Mouse (Mus musculus) adrenal gland, adult 18-20 months (tissue): ENCODE measurements around the gene Prrxl1. TPM values are rescaled to one million over a fixed set of nuclear protein-coding genes. Genes with fewer than 3 reads are reported as not detected.
A peak's percentile ranks its signal among the peaks of the same experiment; 100 is the strongest.

Source experiments
- DNase-seq, 2 experiments: peaks; one replicate each; pipeline ENCODE4 v3.0.0; 2021 to 2022; ENCODE audit warnings: low spot score in 2 of 2
- total RNA-seq, 2 experiments: library from RNA; stranded (reverse); gene quantifications; 1 replicate in 1 of 2; 2 replicates in 1 of 2; pipeline ENCODE4 v1.2.3; 2021

Gene Prrxl1
- total RNA-seq, 2 experiments from 2014 or later = 1.2 to 1.9 TPM

GRCm38 (mm10) chr14:32624811-32625210, 25.6 kb downstream of the Prrxl1 start:
- DNase-seq = no peak

GRCm38 (mm10) chr14:32627271-32627670, 28.1 kb downstream of the Prrxl1 start:
- no peak for DNase-seq

GRCm38 (mm10) chr14:32628584-32628983, 29.4 kb downstream of the Prrxl1 start:
- no peak for DNase-seq

DNA sequence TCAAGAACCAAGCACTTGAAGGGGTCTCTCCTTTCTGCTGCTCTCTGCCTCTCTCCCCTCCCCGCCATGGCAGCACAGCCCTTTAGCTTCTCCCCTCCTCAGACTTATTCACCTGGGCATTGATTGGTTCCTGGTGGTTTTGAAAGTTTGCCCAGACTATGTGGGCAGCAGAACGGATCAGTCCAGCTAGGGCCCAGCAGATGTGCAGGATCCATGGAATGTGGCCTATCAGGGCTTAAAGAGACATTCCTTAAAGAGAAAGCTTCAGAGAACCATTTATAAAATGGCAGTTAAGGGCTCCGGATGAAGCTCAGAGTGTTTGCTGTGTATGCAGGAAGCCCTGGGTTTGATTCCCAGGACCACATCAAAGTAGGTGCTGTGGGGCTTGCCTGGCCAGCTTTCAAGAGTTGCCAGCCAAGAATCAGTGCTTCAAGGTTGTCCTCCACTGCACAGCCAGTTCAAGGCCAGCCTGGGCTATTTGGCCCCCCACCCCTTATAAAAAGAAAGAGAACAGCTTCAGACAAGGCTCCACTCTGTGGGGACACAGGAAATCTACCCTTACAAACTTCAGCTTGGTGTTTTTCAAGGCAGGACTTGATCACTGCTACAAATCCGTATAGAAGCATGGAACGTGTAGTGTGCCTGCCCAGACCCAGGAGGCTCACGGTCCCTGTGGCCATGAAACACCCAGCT, 33.8 kb downstream of the Prrxl1 start:
- DNase-seq = no peak

GRCm38 (mm10) chr14:32634015-32634682, 34.9 kb downstream of the Prrxl1 start:
- no peak for DNase-seq

- DNase-seq = no peak
These were observed 39.3 kb downstream of the Prrxl1 start for GRCm38 (mm10) chr14:32638485-32638884.

GRCm38 (mm10) chr14:32659781-32660180, 60.6 kb downstream of the Prrxl1 start:
- DNase-seq = no peak

- no peak for DNase-seq
These were observed 63.9 kb downstream of the Prrxl1 start for GRCm38 (mm10) chr14:32663099-32663498.

GRCm38 (mm10) chr14:32673178-32673577, 74.0 kb downstream of the Prrxl1 start:
- DNase-seq = no peak

DNA sequence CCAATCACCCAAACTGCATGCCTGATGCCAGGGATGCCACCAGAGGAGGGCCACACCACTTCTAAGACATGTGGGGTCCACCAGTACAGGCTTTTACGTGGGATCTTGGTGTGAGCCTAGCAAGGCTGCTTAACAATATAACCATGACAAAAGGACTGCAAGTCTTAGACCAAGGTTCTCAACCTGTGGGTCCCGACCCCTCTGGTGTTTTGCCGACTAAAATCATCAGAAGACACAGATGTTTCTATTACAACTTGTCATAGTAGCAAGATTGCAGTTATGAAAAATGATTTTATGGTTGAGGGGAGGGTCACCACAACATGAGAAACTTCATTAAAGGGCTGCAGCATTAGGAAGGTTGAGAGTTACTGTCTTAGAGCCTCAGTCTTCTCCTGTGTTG, 79.4 kb downstream of the Prrxl1 start:
- DNase-seq = no peak

GRCm38 (mm10) chr14:32681603-32682002, 82.4 kb downstream of the Prrxl1 start:
- DNase-seq = no peak

DNA sequence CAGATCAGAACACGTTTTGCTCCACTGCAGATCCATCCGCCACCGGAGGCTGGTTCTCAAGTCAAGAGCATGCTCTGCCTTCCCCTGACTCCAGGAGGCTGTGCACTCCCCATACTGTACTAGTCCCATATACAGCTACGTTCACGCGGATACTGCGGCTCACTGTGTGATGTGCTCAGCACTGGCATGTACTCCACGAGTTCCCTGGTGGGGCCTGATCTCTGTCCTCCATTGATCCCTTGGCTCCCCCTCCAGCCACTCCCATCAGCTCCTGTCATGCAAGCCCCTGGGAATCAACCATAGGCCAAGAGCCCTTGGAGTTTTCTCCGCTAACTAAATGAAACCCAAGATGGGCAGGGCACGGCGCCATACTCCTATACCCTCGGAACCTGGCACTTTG, 83.3 kb downstream of the Prrxl1 start:
- DNase-seq = no peak

- DNase-seq = peak in 1 of 2 experiments; percentile 21
These were observed 84.1 kb downstream of the Prrxl1 start for GRCm38 (mm10) chr14:32683251-32683838.

DNA sequence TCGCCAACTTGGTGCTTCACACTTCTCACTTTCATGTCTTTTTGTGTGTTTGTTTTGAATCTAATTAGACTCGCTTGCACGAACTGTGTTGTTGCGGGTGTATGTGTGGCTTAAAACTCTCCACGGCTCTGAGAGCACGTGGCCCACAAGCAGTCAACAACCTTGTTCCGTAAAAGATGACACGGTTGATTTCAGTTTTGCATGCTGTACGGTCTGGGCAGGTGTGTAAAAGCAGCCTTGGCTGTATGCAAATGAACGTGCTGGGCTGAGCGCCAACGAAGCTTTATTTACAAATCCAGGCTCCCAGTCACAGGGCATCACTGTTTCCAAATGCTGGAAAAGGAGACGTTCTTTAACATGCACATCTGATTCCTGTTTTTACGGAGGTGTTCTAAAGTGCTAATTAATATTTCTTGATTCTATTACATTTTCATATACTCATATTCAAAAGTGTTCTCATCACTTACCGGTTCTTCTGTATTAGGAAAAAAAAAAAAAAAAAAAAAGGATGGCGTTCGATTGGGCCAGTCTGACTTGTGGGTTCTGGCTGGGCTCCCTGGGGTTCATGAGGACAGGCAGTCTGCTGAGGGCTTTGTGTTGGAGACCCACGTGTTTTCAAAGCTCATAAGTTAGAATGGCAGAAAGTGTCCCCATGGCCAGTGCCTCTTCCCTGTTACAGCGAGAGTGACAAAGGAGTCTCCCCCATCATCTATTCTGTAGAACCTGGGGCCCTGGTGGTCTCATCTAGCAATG, 85.0 kb downstream of the Prrxl1 start:
- no peak for DNase-seq

- no peak for DNase-seq
These were observed 85.5 kb downstream of the Prrxl1 start for GRCm38 (mm10) chr14:32684735-32685105.

GRCm38 (mm10) chr14:32685124-32685826, 86.1 kb downstream of the Prrxl1 start, which contains the start of gene 3425401B19Rik:
Gene 3425401B19Rik (minus strand): TSS chr14:32685293.
- DNase-seq = no peak

DNA sequence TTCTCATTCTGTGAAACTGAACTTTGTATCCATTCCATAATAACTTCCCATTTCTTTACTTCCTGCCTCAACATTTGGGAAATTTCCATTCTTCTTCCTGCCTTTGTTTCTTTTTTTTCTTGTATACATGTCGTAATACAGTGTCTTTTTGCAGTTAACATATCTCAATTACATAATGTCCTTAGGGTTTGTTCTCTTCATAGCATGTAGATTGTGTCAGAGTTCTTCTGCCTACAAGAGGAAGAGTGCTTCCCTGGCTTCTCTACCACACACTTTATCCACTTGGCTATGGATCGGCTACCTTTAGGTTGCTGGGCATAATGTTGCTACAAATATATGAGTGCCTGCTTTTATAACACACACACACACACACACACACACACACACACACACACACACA, 96.7 kb downstream of the Prrxl1 start:
- DNase-seq = no peak

DNA sequence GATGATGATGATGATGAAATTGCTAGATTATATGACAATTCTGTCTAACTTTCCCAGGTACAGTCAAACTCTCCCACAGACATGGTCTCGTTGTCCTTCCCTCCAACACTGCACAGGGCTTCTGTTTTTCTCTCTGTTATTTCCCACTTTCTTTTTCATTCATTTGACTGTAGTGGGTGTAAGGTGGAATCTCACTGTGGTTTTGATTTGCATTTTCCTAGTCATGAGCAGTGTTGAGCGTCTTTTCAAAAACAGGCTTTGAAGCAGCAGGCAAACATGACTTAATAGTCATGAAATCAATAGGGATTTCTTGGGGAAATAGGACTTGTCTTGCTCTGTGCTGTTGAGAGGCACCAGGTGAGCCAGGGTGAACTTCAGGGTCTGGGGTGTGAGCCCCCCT, 97.1 kb downstream of the Prrxl1 start:
- no peak for DNase-seq

GRCm38 (mm10) chr14:32697774-32698173, 98.6 kb downstream of the Prrxl1 start:
- DNase-seq = peak in 1 of 2 experiments; percentile 14

DNA sequence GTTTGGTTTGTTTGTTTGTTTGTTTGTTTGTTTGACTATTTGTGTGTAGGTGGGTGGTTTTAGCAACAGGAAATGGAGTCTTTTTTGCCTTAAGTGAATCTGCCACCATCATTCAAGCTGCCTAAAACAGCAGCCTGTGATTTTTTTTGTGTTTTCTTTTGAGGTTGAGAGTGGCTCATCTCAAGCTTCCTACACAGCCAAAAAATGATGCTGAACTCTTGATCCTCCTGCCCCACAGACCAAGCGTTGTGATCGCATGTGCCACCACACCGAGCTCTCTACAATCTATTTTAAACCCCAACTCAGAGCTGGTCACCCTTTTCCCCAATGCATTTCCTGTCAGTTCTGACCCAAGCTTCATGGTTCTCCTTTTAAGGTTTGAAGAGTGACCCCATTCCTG, 99.3 kb downstream of the Prrxl1 start:
- DNase-seq = no peak
